Mouse (Mus musculus) forebrain, postnatal 0 days (tissue): ENCODE results near the gene Tcaim. TPM values are rescaled to one million over a fixed set of nuclear protein-coding genes. Genes with fewer than 3 reads are reported as not detected.
"Not testable (repeated sequence)": the region's sequence is repeated elsewhere in the genome, so short reads cannot be mapped to it uniquely, and the experiment has no call there.

Experiments used
- ATAC-seq: fragments of 200-750 bp; cut with Nextera tagmentation; 2 replicates; pipeline ENCODE4 v1.8.0; 2017; ENCODE audit warnings: mild to moderate bottlenecking, moderate library complexity
- DNase-seq: peaks from one replicate; pipeline ENCODE4 v3.0.0-alpha.2; 2015
- H3K27ac ChIP-seq: fragments of 300-500 bp; sonication (generic); 2 replicates; pipeline ENCODE4 v1.5.1; 2014; ENCODE audit warnings: low read depth, mild to moderate bottlenecking, antibody characterized with exemption, low read length, moderate library complexity, mixed read lengths
- H3K27me3 ChIP-seq: fragments of 300-500 bp; sonication (generic); 2 replicates; pipeline ENCODE4 v1.6.1; 2014; ENCODE audit warnings: mild to moderate bottlenecking, low read length, mixed read lengths; ENCODE audit not compliant: insufficient read depth
- H3K36me3 ChIP-seq: fragments of 300-500 bp; sonication (generic); 2 replicates; pipeline ENCODE4 v1.6.1; 2014; ENCODE audit warnings: mild to moderate bottlenecking, moderate library complexity; ENCODE audit not compliant: insufficient read depth
- H3K4me1 ChIP-seq: fragments of 300-500 bp; sonication (generic); 2 replicates; pipeline ENCODE4 v1.6.1; 2014; ENCODE audit warnings: antibody characterized with exemption; ENCODE audit not compliant: insufficient read depth
- H3K4me2 ChIP-seq: fragments of 300-500 bp; sonication (generic); 2 replicates; pipeline ENCODE4 v1.6.1; 2014; ENCODE audit warnings: low read depth, mild to moderate bottlenecking, moderate library complexity
- H3K4me3 ChIP-seq: fragments of 300-500 bp; sonication (generic); 2 replicates; pipeline ENCODE4 v1.5.1; 2014; ENCODE audit warnings: low read depth, low read length, mixed read lengths
- H3K9ac ChIP-seq: fragments of 300-500 bp; sonication (generic); 2 replicates; pipeline ENCODE4 v1.6.1; 2014; ENCODE audit warnings: mild to moderate bottlenecking
- H3K9me3 ChIP-seq: fragments of 300-500 bp; sonication (generic); 2 replicates; pipeline ENCODE4 v1.6.1; 2016; ENCODE audit warnings: low read length
- CTCF ChIP-seq: sonication (generic); IDR thresholded peaks from 2 replicates; pipeline ENCODE4 v1.5.1; 2016; ENCODE audit warnings: antibody characterized with exemption, control low read depth, low read depth
- WGBS: fragments of 180-500 bp; shearing (Covaris S2); extraction: QIAGEN DNeasy Blood & Tissue Kit; methylation state at CpG from one replicate; pipeline ENCODE4 v1.1.7; 2014; 5-methylcytosine and 5-hydroxymethylcytosine counted together
- polyA plus RNA-seq: library from polyadenylated mRNA; unstranded; fragments of >200 nt; fragmentation: Nextera tagmentation; extraction: Ambion mirVana; gene quantifications from 2 replicates; pipeline ENCODE4 v1.2.1, GENCODE M21; 2015
- total RNA-seq: library from RNA; depleted of rRNA; stranded (reverse); fragments of >200 nt; gene quantifications from 2 replicates; pipeline ENCODE4 v1.2.3, GENCODE M21; 2014

Gene Tcaim
- total and polyA plus RNA-seq, 2 experiments from 2014 or later, result 5.4 to 15.4 TPM

GRCm38 (mm10) chr9:122854526-122854925 is 49.2 kb downstream of the Tcaim start:
- no peaks in the 10 kb centered on the region for H3K4me1 ChIP-seq
- DNase-seq (no peak), ATAC-seq (no peak)
- WGBS, result 86% methylated on average over 7 of the region's 7 CpGs
- H3K36me3 ChIP-seq, result peaks cover 84% of the 10 kb centered on the region
- no peak for TF ChIP-seq CTCF
- no peak overlapping the region for H3K4me2 ChIP-seq
- no peaks in the 10 kb centered on the region for H3K27me3 ChIP-seq
- H3K9me3 ChIP-seq, result no peaks in the 10 kb centered on the region
- H3K27ac ChIP-seq, result no peak overlapping the region
- no peak overlapping the region for H3K4me3 ChIP-seq
- no peak overlapping the region for H3K9ac ChIP-seq

GRCm38 (mm10) chr9:122855141-122855540 is 49.8 kb downstream of the Tcaim start:
- not testable (repeated sequence) for ATAC-seq, H3K27ac ChIP-seq, H3K9ac ChIP-seq, H3K27me3 ChIP-seq, H3K9me3 ChIP-seq, H3K4me1 ChIP-seq, DNase-seq, H3K4me3 ChIP-seq, H3K4me2 ChIP-seq
- peaks cover 86% of the 10 kb centered on the region for H3K36me3 ChIP-seq
- 93% methylated on average over 2 of the region's 7 CpGs for WGBS

DNA sequence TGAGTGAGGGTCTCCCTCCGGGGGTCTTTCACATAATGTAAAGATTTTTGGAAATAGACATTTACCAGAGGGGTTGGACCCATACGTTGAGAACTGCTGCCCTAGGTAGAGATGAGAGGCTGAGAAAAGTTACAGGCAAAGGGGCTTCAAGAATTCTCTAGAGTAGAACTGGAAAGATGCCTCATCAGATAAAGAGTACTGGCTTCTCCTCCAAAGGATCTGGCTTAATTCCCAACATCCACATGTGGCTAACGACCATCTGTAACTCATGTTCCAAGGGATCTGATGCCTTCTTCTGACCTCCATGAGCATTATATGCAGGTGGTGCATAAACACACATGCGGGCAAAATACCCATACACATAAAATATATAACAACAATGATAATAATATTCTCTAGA is 50.3 kb downstream of the Tcaim start:
- H3K27me3 ChIP-seq, result no peaks in the 10 kb centered on the region
- H3K4me3 ChIP-seq, result no peak overlapping the region
- H3K4me1 ChIP-seq, result no peaks in the 10 kb centered on the region
- H3K36me3 ChIP-seq, result peaks cover 86% of the 10 kb centered on the region
- DNase-seq (no peak), ATAC-seq (no peak)
- H3K27ac ChIP-seq, result no peak overlapping the region
- H3K4me2 ChIP-seq, result no peak overlapping the region
- WGBS, result 95% methylated on average over 4 of the region's 4 CpGs
- H3K9ac ChIP-seq, result no peak overlapping the region
- H3K9me3 ChIP-seq, result no peaks in the 10 kb centered on the region
- TF ChIP-seq CTCF, result no peak

- Histone ChIP-seq H3K4me3 (no peak overlapping the region), H3K27ac (no peak overlapping the region), H3K36me3 (peaks cover 88% of the 10 kb centered on the region), H3K4me1 (no peaks in the 10 kb centered on the region), H3K9ac (no peak overlapping the region), H3K27me3 (no peaks in the 10 kb centered on the region), H3K9me3 (no peaks in the 10 kb centered on the region), H3K4me2 (no peak overlapping the region)
- TF ChIP-seq CTCF, result no peak
- ATAC-seq, result no peak
- WGBS, result over 99% methylated on average over 3 of the region's 3 CpGs
- no peak for DNase-seq
These were observed 51.4 kb downstream of the Tcaim start for GRCm38 (mm10) chr9:122856716-122857115.

GRCm38 (mm10) chr9:122860752-122861151 is 55.4 kb downstream of the Tcaim start:
- no peak for ATAC-seq
- H3K27ac ChIP-seq, result no peak overlapping the region
- no peak overlapping the region for H3K4me3 ChIP-seq
- no peaks in the 10 kb centered on the region for H3K9me3 ChIP-seq
- peaks cover 61% of the 10 kb centered on the region for H3K36me3 ChIP-seq
- H3K4me1 ChIP-seq, result peaks cover 12% of the 10 kb centered on the region
- H3K4me2 ChIP-seq, result no peak overlapping the region
- no peaks in the 10 kb centered on the region for H3K27me3 ChIP-seq
- TF ChIP-seq CTCF, result no peak
- H3K9ac ChIP-seq, result no peak overlapping the region
- no peak for DNase-seq

- ATAC-seq (no peak), DNase-seq (no peak)
- H3K4me1 ChIP-seq, result peaks cover 12% of the 10 kb centered on the region
- no peak overlapping the region for H3K9ac ChIP-seq
- TF ChIP-seq CTCF, result no peak
- WGBS, result 93% methylated on average over 2 of the region's 2 CpGs
- H3K36me3 ChIP-seq, result peaks cover 37% of the 10 kb centered on the region
- H3K27ac ChIP-seq, result no peak overlapping the region
- H3K4me2 ChIP-seq, result no peak overlapping the region
- H3K27me3 ChIP-seq, result no peaks in the 10 kb centered on the region
- 0 out of 2 replicates have a peak, but pooled peaks cover 6% of the 10 kb centered on the region for H3K9me3 ChIP-seq
- no peak overlapping the region for H3K4me3 ChIP-seq
These were observed 58.4 kb downstream of the Tcaim start for GRCm38 (mm10) chr9:122863731-122864130.

GRCm38 (mm10) chr9:122864848-122865247 is 59.5 kb downstream of the Tcaim start:
- peaks cover 27% of the 10 kb centered on the region for H3K36me3 ChIP-seq
- H3K4me3 ChIP-seq, result peak overlapping the region; percentile 66
- H3K9ac ChIP-seq, result peak overlapping the region; percentile 76
- H3K9me3 ChIP-seq, result 0 out of 2 replicates have a peak, but pooled peaks cover 6% of the 10 kb centered on the region
- peaks cover 12% of the 10 kb centered on the region for H3K4me1 ChIP-seq
- H3K27me3 ChIP-seq, result no peaks in the 10 kb centered on the region
- H3K4me2 ChIP-seq, result peak overlapping the region; percentile 58
- WGBS, result 62% methylated on average over 3 of the region's 3 CpGs
- H3K27ac ChIP-seq, result no peak overlapping the region
- ATAC-seq (no peak), DNase-seq (no peak)
- no peak for TF ChIP-seq CTCF
